Mouse (Mus musculus): ENCODE measurements around the gene Prps1l3.

- TF ChIP-seq POLR2A (IDR thresholded peaks at IDR 0.05; ENCODE audit: extremely low read depth, insufficient read depth, low read length) (no peak), CTCF (IDR thresholded peaks at IDR 0.05; ENCODE audit: extremely low read depth, insufficient read depth, low read length) (no peak)
These were observed 3.8 kb upstream of the Prps1l3 start for GRCm38 (mm10) chr12:57226411-57226810.

Measured in cortical plate, adult 2 months (tissue).